Mouse (Mus musculus) embryonic facial prominence, embryonic 13.5 days (tissue): ENCODE results near the gene A330070K13Rik. TPM values are rescaled to one million over a fixed set of nuclear protein-coding genes. Genes with fewer than 3 reads are reported as not detected.

Experiments
- ATAC-seq: fragments of 200-750 bp; cut with Nextera tagmentation; 2 replicates; pipeline ENCODE4 v1.8.0; 2017; ENCODE audit warnings: low read depth; ENCODE audit not compliant: insufficient number of reproducible peaks, insufficient read depth, low FRiP score, low TSS enrichment
- H3K27ac ChIP-seq: fragments of 300-500 bp; sonication (generic); 2 replicates; pipeline ENCODE4 v1.5.1; 2015; ENCODE audit warnings: moderate library complexity, mild to moderate bottlenecking, inconsistent platforms
- H3K27me3 ChIP-seq: fragments of 300-500 bp; sonication (generic); 2 replicates; pipeline ENCODE4 v1.6.1; 2015; ENCODE audit warnings: mild to moderate bottlenecking, inconsistent platforms
- H3K36me3 ChIP-seq: fragments of 300-500 bp; sonication (generic); 2 replicates; pipeline ENCODE4 v1.6.1; 2015; ENCODE audit warnings: mild to moderate bottlenecking, inconsistent platforms
- H3K4me1 ChIP-seq: fragments of 300-500 bp; sonication (generic); 2 replicates; pipeline ENCODE4 v1.6.1; 2015; ENCODE audit warnings: inconsistent platforms
- H3K4me2 ChIP-seq: fragments of 300-500 bp; sonication (generic); 2 replicates; pipeline ENCODE4 v1.6.1; 2015; ENCODE audit warnings: moderate library complexity, mild to moderate bottlenecking, inconsistent platforms
- H3K4me3 ChIP-seq: fragments of 300-500 bp; sonication (generic); 2 replicates; pipeline ENCODE4 v1.5.1; 2015; ENCODE audit warnings: mild to moderate bottlenecking, inconsistent platforms
- H3K9ac ChIP-seq: fragments of 300-500 bp; sonication (generic); 2 replicates; pipeline ENCODE4 v1.6.1; 2015; ENCODE audit warnings: mild to moderate bottlenecking, inconsistent platforms
- H3K9me3 ChIP-seq: fragments of 300-500 bp; sonication (generic); 2 replicates; pipeline ENCODE4 v1.6.1; 2016; ENCODE audit warnings: inconsistent platforms
- WGBS: fragments of 180-500 bp; shearing (Covaris S2); methylation state at CpG from one replicate; pipeline ENCODE4 v1.1.7; 2015; ENCODE audit warnings: mixed read lengths; 5-methylcytosine and 5-hydroxymethylcytosine counted together
- polyA plus RNA-seq: library from polyadenylated mRNA; unstranded; fragments of >200 nt; fragmentation: Nextera tagmentation; extraction: Ambion mirVana; gene quantifications from 2 replicates; pipeline ENCODE4 v1.2.1, GENCODE M21; 2015

A330070K13Rik gene
- polyA plus RNA-seq, 1 experiment from 2014 or later, result not detected

- Histone ChIP-seq H3K27ac (no peak overlapping the region), H3K9me3 (no peaks in the 10 kb centered on the region), H3K27me3 (no peaks in the 10 kb centered on the region), H3K36me3 (no peaks in the 10 kb centered on the region), H3K4me2 (no peak overlapping the region), H3K4me3 (no peak overlapping the region), H3K4me1 (no peaks in the 10 kb centered on the region), H3K9ac (no peak overlapping the region)
- no peak for ATAC-seq
- WGBS, result 79% methylated on average over 6 of the region's 6 CpGs
These were observed 16.2 kb downstream of the A330070K13Rik start for GRCm38 (mm10) chr5:130368236-130368635.

GRCm38 (mm10) chr5:130363773-130364172, 20.7 kb downstream of the A330070K13Rik start:
- Histone ChIP-seq H3K36me3 (no peaks in the 10 kb centered on the region), H3K4me3 (no peak overlapping the region), H3K4me2 (no peak overlapping the region), H3K9me3 (no peaks in the 10 kb centered on the region), H3K27me3 (no peaks in the 10 kb centered on the region), H3K4me1 (no peaks in the 10 kb centered on the region), H3K9ac (no peak overlapping the region), H3K27ac (no peak overlapping the region)
- no peak for ATAC-seq
- WGBS, result 34% methylated on average over 3 of the region's 3 CpGs

- H3K27me3 ChIP-seq, result no peaks in the 10 kb centered on the region
- no peak overlapping the region for H3K27ac ChIP-seq
- no peak overlapping the region for H3K4me3 ChIP-seq
- ATAC-seq, result no peak
- H3K36me3 ChIP-seq, result no peaks in the 10 kb centered on the region
- H3K4me1 ChIP-seq, result no peaks in the 10 kb centered on the region
- H3K4me2 ChIP-seq, result no peak overlapping the region
- WGBS, result 65% methylated on average over 4 of the region's 4 CpGs
- no peak overlapping the region for H3K9ac ChIP-seq
- no peaks in the 10 kb centered on the region for H3K9me3 ChIP-seq
These were observed 21.3 kb downstream of the A330070K13Rik start for GRCm38 (mm10) chr5:130363111-130363510.

- ATAC-seq, result no peak
- H3K27ac ChIP-seq, result no peak overlapping the region
- 58% methylated on average over 7 of the region's 7 CpGs for WGBS
- no peaks in the 10 kb centered on the region for H3K36me3 ChIP-seq
- no peak overlapping the region for H3K9ac ChIP-seq
- H3K4me1 ChIP-seq, result no peaks in the 10 kb centered on the region
- H3K27me3 ChIP-seq, result no peaks in the 10 kb centered on the region
- no peak overlapping the region for H3K4me2 ChIP-seq
- no peak overlapping the region for H3K4me3 ChIP-seq
- H3K9me3 ChIP-seq, result no peaks in the 10 kb centered on the region
These were observed 29.2 kb downstream of the A330070K13Rik start for GRCm38 (mm10) chr5:130355223-130355622.

- H3K4me2 ChIP-seq, result no peak overlapping the region
- ATAC-seq, result no peak
These were observed 38.6 kb downstream of the A330070K13Rik start for GRCm38 (mm10) chr5:130345871-130346270.

GRCm38 (mm10) chr5:130344999-130345398, 39.4 kb downstream of the A330070K13Rik start:
- no peak overlapping the region for H3K4me2 ChIP-seq
- peaks cover 3% of the 10 kb centered on the region; the same call in 1 of the 2 replicates for H3K9me3 ChIP-seq
- H3K4me3 ChIP-seq, result no peak overlapping the region
- H3K27ac ChIP-seq, result no peak overlapping the region
- no peak overlapping the region for H3K9ac ChIP-seq
- peaks cover 35% of the 10 kb centered on the region for H3K36me3 ChIP-seq
- no peaks in the 10 kb centered on the region for H3K4me1 ChIP-seq
- no peak for ATAC-seq
- WGBS, result 93% methylated on average over 7 of the region's 7 CpGs
- no peaks in the 10 kb centered on the region for H3K27me3 ChIP-seq

More at GRCm38 (mm10) chr5:130345871-130346270, 38.6 kb downstream of the A330070K13Rik start:
- Histone ChIP-seq H3K4me3 (no peak overlapping the region), H3K9me3 (peaks cover 3% of the 10 kb centered on the region; the same call in 1 of the 2 replicates), H3K27me3 (no peaks in the 10 kb centered on the region), H3K27ac (no peak overlapping the region), H3K4me1 (no peaks in the 10 kb centered on the region), H3K9ac (no peak overlapping the region), H3K36me3 (peaks cover 26% of the 10 kb centered on the region)
- WGBS, result 86% methylated on average over 2 of the region's 2 CpGs

GRCm38 (mm10) chr5:130340656-130341055, 43.8 kb downstream of the A330070K13Rik start:
- 92% methylated on average over 15 of the region's 15 CpGs for WGBS
- Histone ChIP-seq H3K36me3 (peaks cover 62% of the 10 kb centered on the region), H3K9ac (no peak overlapping the region), H3K27me3 (no peaks in the 10 kb centered on the region), H3K27ac (no peak overlapping the region), H3K4me2 (no peak overlapping the region), H3K9me3 (no peaks in the 10 kb centered on the region), H3K4me3 (no peak overlapping the region), H3K4me1 (no peaks in the 10 kb centered on the region)
- no peak for ATAC-seq

GRCm38 (mm10) chr5:130335462-130335861, 49.0 kb downstream of the A330070K13Rik start:
- Histone ChIP-seq H3K4me3 (no peak overlapping the region), H3K27me3 (no peaks in the 10 kb centered on the region), H3K9ac (no peak overlapping the region), H3K27ac (no peak overlapping the region), H3K4me1 (no peaks in the 10 kb centered on the region), H3K9me3 (peaks cover 4% of the 10 kb centered on the region; the same call in 1 of the 2 replicates), H3K4me2 (no peak overlapping the region), H3K36me3 (peaks cover 44% of the 10 kb centered on the region)
- WGBS, result 97% methylated on average over 4 of the region's 4 CpGs
- ATAC-seq, result no peak

GRCm38 (mm10) chr5:130333971-130334370, 50.5 kb downstream of the A330070K13Rik start:
- WGBS, result 91% methylated on average over 11 of the region's 11 CpGs

GRCm38 (mm10) chr5:130333566-130333965, 50.9 kb downstream of the A330070K13Rik start:
- no peak overlapping the region for H3K27ac ChIP-seq
- no peaks in the 10 kb centered on the region for H3K4me1 ChIP-seq
- 92% methylated on average over 7 of the region's 7 CpGs for WGBS
- peaks cover 35% of the 10 kb centered on the region for H3K36me3 ChIP-seq
- H3K4me3 ChIP-seq, result no peak overlapping the region
- no peak for ATAC-seq
- no peak overlapping the region for H3K4me2 ChIP-seq
- H3K9ac ChIP-seq, result no peak overlapping the region
- no peaks in the 10 kb centered on the region for H3K27me3 ChIP-seq
- H3K9me3 ChIP-seq, result peaks cover 4% of the 10 kb centered on the region; the same call in 1 of the 2 replicates

More at GRCm38 (mm10) chr5:130333971-130334370, 50.5 kb downstream of the A330070K13Rik start:
- Histone ChIP-seq H3K4me1 (no peaks in the 10 kb centered on the region), H3K4me3 (no peak overlapping the region), H3K36me3 (peaks cover 35% of the 10 kb centered on the region), H3K4me2 (no peak overlapping the region), H3K27ac (no peak overlapping the region), H3K9me3 (peaks cover 4% of the 10 kb centered on the region; the same call in 1 of the 2 replicates), H3K9ac (no peak overlapping the region), H3K27me3 (no peaks in the 10 kb centered on the region)
- no peak for ATAC-seq

GRCm38 (mm10) chr5:130331206-130331605, 53.2 kb downstream of the A330070K13Rik start:
- Histone ChIP-seq H3K9me3 (peaks cover 4% of the 10 kb centered on the region; the same call in 1 of the 2 replicates), H3K4me2 (no peak overlapping the region)
- ATAC-seq, result no peak

GRCm38 (mm10) chr5:130330801-130331200, 53.6 kb downstream of the A330070K13Rik start:
- no peak overlapping the region for H3K4me3 ChIP-seq
- H3K4me2 ChIP-seq, result no peak overlapping the region
- 79% methylated on average over 4 of the region's 4 CpGs for WGBS
- H3K9me3 ChIP-seq, result peaks cover 4% of the 10 kb centered on the region; the same call in 1 of the 2 replicates
- H3K36me3 ChIP-seq, result peaks cover 24% of the 10 kb centered on the region
- no peaks in the 10 kb centered on the region for H3K4me1 ChIP-seq
- H3K9ac ChIP-seq, result no peak overlapping the region
- no peak overlapping the region for H3K27ac ChIP-seq
- no peaks in the 10 kb centered on the region for H3K27me3 ChIP-seq
- no peak for ATAC-seq

More at GRCm38 (mm10) chr5:130331206-130331605, 53.2 kb downstream of the A330070K13Rik start:
- Histone ChIP-seq H3K4me3 (no peak overlapping the region), H3K27ac (no peak overlapping the region), H3K4me1 (no peaks in the 10 kb centered on the region), H3K9ac (no peak overlapping the region), H3K27me3 (no peaks in the 10 kb centered on the region), H3K36me3 (peaks cover 25% of the 10 kb centered on the region)
- 66% methylated on average over 4 of the region's 4 CpGs for WGBS
